Mouse (Mus musculus): ENCODE results near the gene Ptprg. TPM values are rescaled to one million over a fixed set of nuclear protein-coding genes. Genes with fewer than 3 reads are reported as not detected.

Gene Ptprg
- polyA plus RNA-seq, 1 experiment from 2014 or later: 33.5 TPM

DNA sequence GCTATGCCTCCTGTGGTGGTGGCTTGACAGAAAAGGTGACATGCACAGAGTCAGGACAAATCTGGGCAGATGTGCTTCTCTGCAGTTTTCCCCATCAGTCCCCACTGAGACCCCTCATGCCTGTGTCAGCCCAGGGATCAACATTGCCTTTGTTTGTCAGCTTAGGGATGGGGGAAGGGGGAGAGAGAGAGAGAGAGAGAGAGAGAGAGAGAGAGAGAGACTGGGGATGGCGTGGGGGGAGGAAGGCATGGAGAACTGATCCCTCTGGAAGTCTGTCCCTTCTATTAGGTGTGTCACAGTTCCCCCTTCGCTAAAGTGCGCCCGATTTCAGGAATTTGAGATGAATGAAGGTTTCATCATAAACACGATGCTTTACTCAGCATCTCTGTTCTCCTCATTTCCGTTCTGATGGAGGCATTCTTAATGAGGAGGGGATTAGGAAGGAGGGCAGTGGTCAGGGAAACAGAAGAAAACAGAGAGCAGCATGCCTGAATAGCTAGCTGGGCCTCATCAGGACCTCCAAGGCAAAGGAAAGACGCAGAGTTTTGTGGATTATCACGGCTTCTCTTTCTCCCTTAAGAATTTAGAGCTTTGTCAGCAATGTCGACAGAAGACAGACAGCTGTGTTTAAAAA, 24.1 kb downstream of the Ptprg start:
- Histone ChIP-seq H3K9me3 (ENCODE audit: control insufficient read depth, low read length) (0 out of 2 replicates have a peak, but pooled peaks cover 2% of the 10 kb centered on the region), H3K4me2 (ENCODE audit: low read length) (no peak overlapping the region), H3K27me3 (replicated peaks; ENCODE audit: control insufficient read depth, insufficient read depth, low read length) (no peaks in the 10 kb centered on the region), H3K9ac (replicated peaks; ENCODE audit: low read depth, low read length) (no peak overlapping the region), H3K4me1 (replicated peaks; ENCODE audit: control insufficient read depth, insufficient read depth, low read length) (peaks cover 10% of the 10 kb centered on the region), H3K36me3 (ENCODE audit: control insufficient read depth, insufficient read depth) (no peaks in the 10 kb centered on the region), H3K27ac (ENCODE audit: low read length) (no peak overlapping the region), H3K4me3 (replicated peaks; ENCODE audit: low read length) (no peak overlapping the region)
- ATAC-seq: peak; percentile 29; the same call in 1 of the 2 replicates
- WGBS: 6% methylated on average over 9 of the region's 9 CpGs

DNA sequence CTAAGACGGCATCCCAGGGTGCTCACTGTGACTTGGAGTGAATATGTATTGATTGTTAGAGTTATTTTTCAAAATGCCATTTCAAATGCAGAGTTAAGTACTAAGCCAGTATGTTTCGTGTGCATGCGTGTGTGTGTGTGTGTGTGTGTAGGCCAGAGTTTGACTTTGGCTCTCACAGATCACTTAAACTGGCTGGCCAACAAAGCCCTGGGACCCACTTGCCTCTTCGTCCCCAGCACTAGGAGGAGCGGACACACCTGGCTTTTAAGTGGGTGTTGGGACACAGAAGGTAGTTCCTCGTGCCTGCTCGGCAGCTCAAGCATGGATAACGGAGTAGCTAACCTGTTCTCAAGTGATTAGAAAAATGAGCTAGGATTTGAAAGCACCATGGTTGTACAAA, 24.6 kb downstream of the Ptprg start:
- no peak overlapping the region for H3K27ac ChIP-seq (ENCODE audit: low read length)
- H3K27me3 ChIP-seq (replicated peaks; ENCODE audit: control insufficient read depth, insufficient read depth, low read length): no peaks in the 10 kb centered on the region
- no peaks in the 10 kb centered on the region for H3K36me3 ChIP-seq (ENCODE audit: control insufficient read depth, insufficient read depth)
- peaks cover 10% of the 10 kb centered on the region for H3K4me1 ChIP-seq (replicated peaks; ENCODE audit: control insufficient read depth, insufficient read depth, low read length)
- no peak overlapping the region for H3K4me2 ChIP-seq (ENCODE audit: low read length)
- WGBS: 29% methylated on average over 8 of the region's 8 CpGs
- H3K9me3 ChIP-seq (ENCODE audit: control insufficient read depth, low read length): 0 out of 2 replicates have a peak, but pooled peaks cover 2% of the 10 kb centered on the region
- no peak overlapping the region for H3K4me3 ChIP-seq (replicated peaks; ENCODE audit: low read length)
- H3K9ac ChIP-seq (replicated peaks; ENCODE audit: low read depth, low read length): no peak overlapping the region
- ATAC-seq: no peak

DNA sequence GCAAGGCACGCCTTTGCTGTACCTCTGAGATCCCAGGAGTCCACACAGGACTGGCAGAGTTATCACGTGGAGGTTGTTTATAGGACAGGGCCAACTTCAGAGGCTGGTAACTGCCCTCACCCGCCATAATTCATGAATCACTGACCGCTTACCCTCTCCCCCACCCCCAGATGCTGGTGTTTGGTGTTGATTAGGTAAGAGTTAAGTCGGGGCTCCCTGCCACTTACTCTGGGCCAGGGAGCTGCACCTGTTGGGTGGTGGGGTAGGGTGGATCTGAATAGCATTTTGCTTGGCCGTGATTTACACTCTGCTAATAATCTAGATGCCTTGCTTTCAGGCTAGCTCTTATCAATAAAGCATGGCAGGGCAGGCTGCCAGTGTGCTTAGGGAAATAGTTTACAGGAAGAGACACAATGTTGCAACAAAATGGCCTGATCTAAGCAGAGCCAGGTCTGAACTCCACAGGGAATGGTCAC, 25.2 kb downstream of the Ptprg start:
- Histone ChIP-seq H3K27ac (ENCODE audit: low read length) (no peak overlapping the region), H3K36me3 (ENCODE audit: control insufficient read depth, insufficient read depth) (no peaks in the 10 kb centered on the region), H3K4me1 (replicated peaks; ENCODE audit: control insufficient read depth, insufficient read depth, low read length) (peaks cover 10% of the 10 kb centered on the region), H3K27me3 (replicated peaks; ENCODE audit: control insufficient read depth, insufficient read depth, low read length) (no peaks in the 10 kb centered on the region), H3K9ac (replicated peaks; ENCODE audit: low read depth, low read length) (no peak overlapping the region), H3K4me2 (ENCODE audit: low read length) (no peak overlapping the region), H3K4me3 (replicated peaks; ENCODE audit: low read length) (no peak overlapping the region), H3K9me3 (ENCODE audit: control insufficient read depth, low read length) (0 out of 2 replicates have a peak, but pooled peaks cover 2% of the 10 kb centered on the region)
- no peak for ATAC-seq
- WGBS: 30% methylated on average over 6 of the region's 6 CpGs

DNA sequence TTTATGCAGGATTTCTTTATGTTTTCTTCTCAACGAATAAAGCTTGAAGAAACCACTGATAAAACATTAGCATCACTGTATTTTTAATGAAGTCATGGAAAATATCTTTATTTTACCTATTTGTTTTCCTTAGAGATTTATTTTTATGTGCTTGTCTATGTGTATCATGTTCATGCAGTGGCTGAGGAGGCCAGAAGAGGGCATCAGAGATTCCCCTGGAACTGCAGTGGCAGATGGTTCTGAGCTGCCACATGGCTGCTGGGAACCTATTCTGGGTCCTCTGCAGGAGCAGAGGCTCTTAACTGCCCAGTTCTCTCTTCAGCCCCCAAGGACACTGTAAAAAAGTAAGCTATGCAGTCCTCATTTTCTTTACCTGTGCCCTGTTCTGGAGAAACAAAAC, 26.6 kb downstream of the Ptprg start:
- H3K4me1 ChIP-seq (replicated peaks; ENCODE audit: control insufficient read depth, insufficient read depth, low read length): peaks cover 10% of the 10 kb centered on the region
- no peak overlapping the region for H3K27ac ChIP-seq (ENCODE audit: low read length)
- WGBS: 90% methylated on average over 1 of the region's 1 CpGs
- no peak overlapping the region for H3K9ac ChIP-seq (replicated peaks; ENCODE audit: low read depth, low read length)
- H3K27me3 ChIP-seq (replicated peaks; ENCODE audit: control insufficient read depth, insufficient read depth, low read length): no peaks in the 10 kb centered on the region
- H3K4me3 ChIP-seq (replicated peaks; ENCODE audit: low read length): no peak overlapping the region
- no peaks in the 10 kb centered on the region for H3K36me3 ChIP-seq (ENCODE audit: control insufficient read depth, insufficient read depth)
- no peak for ATAC-seq
- no peak overlapping the region for H3K4me2 ChIP-seq (ENCODE audit: low read length)
- H3K9me3 ChIP-seq (ENCODE audit: control insufficient read depth, low read length): 0 out of 2 replicates have a peak, but pooled peaks cover 2% of the 10 kb centered on the region

DNA sequence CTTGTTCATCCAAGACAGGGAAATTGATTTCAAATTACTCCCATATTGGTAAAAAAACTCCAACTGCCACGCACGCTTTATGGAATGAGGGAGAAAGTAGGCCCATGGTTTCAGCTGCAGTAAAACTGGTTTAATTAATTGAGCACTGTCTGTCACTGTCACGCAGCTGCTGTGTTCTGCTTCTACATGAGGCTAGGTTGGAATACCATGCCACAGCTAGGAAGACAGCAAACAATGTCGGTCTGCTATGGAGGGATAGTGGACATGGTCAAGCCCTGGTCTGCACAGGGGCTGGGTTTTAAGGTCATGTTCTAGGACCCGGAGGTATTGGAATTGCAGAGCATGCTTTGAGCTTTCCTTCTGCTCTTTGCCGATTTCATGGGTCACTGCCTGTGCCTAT, 30.9 kb downstream of the Ptprg start:
- ATAC-seq: no peak
- H3K9me3 ChIP-seq (ENCODE audit: control insufficient read depth, low read length): 0 out of 2 replicates have a peak, but pooled peaks cover 2% of the 10 kb centered on the region
- no peak overlapping the region for H3K4me3 ChIP-seq (replicated peaks; ENCODE audit: low read length)
- H3K9ac ChIP-seq (replicated peaks; ENCODE audit: low read depth, low read length): no peak overlapping the region
- H3K4me2 ChIP-seq (ENCODE audit: low read length): no peak overlapping the region
- H3K27me3 ChIP-seq (replicated peaks; ENCODE audit: control insufficient read depth, insufficient read depth, low read length): no peaks in the 10 kb centered on the region
- no peak overlapping the region for H3K27ac ChIP-seq (ENCODE audit: low read length)
- H3K36me3 ChIP-seq (ENCODE audit: control insufficient read depth, insufficient read depth): no peaks in the 10 kb centered on the region
- 70% methylated on average over 6 of the region's 6 CpGs for WGBS
- H3K4me1 ChIP-seq (replicated peaks; ENCODE audit: control insufficient read depth, insufficient read depth, low read length): no peaks in the 10 kb centered on the region

DNA sequence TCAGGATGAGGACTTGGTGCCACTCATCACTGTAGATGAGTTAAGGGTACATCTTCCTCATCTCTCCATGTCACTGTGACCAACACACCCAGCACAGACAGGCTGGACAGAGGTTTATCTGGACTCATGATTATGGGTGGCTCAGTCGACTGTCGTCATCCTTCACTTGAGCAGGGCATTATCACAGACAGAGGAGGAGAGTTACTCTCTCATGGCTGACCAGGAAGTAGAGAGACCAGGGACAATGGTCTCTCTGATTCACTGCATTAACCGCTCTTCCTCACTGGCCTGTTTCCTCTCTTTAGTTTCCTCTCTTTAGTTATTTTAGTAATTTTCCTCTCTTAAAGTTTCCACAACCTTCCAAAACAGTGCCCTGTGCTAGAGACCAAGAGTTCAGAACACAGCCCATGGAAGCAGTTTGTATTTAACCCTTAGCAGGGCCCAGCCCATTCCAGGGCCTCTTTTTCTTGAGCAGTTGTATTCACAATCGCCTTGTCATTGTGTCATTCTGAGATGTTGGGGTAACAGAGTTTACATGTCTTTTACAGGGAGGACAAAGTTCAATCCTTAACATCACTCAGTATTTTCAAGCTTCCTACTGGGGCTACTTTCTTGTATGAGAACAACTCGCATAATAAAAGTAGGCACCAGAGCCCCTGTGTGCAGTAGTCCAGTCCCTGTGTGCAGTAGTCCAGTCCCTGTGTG, 31.7 kb downstream of the Ptprg start:
- no peaks in the 10 kb centered on the region for H3K4me1 ChIP-seq (replicated peaks; ENCODE audit: control insufficient read depth, insufficient read depth, low read length)
- H3K4me2 ChIP-seq (ENCODE audit: low read length): no peak overlapping the region
- 70% methylated on average over 5 of the region's 5 CpGs for WGBS
- H3K9me3 ChIP-seq (ENCODE audit: control insufficient read depth, low read length): 0 out of 2 replicates have a peak, but pooled peaks cover 2% of the 10 kb centered on the region
- no peaks in the 10 kb centered on the region for H3K36me3 ChIP-seq (ENCODE audit: control insufficient read depth, insufficient read depth)
- no peak overlapping the region for H3K27ac ChIP-seq (ENCODE audit: low read length)
- H3K27me3 ChIP-seq (replicated peaks; ENCODE audit: control insufficient read depth, insufficient read depth, low read length): no peaks in the 10 kb centered on the region
- no peak overlapping the region for H3K9ac ChIP-seq (replicated peaks; ENCODE audit: low read depth, low read length)
- no peak for ATAC-seq
- no peak overlapping the region for H3K4me3 ChIP-seq (replicated peaks; ENCODE audit: low read length)

DNA sequence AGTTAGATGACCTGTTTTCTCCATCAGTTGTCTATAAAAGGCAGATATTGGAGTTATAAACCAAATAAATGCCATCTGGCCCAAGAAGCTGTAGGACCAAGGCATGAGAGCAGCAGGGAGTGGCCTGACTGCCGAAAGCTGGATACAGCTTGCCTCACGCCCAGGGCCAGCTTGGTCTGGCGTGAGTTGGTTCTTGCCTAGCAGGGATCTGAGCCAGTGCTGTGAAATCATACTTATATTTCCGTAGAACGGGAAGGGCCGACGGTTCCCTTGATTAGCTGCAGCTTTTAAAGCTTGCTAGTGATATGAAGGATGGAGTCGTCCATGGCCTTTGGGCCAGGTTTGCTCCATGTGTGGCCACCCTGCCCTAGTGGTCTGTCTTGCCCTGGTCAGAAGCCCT, 37.1 kb downstream of the Ptprg start:
- Histone ChIP-seq H3K9ac (replicated peaks; ENCODE audit: low read depth, low read length) (no peak overlapping the region), H3K27me3 (replicated peaks; ENCODE audit: control insufficient read depth, insufficient read depth, low read length) (no peaks in the 10 kb centered on the region), H3K4me2 (ENCODE audit: low read length) (no peak overlapping the region), H3K27ac (ENCODE audit: low read length) (no peak overlapping the region), H3K4me1 (replicated peaks; ENCODE audit: control insufficient read depth, insufficient read depth, low read length) (no peaks in the 10 kb centered on the region), H3K4me3 (replicated peaks; ENCODE audit: low read length) (no peak overlapping the region), H3K9me3 (ENCODE audit: control insufficient read depth, low read length) (no peaks in the 10 kb centered on the region), H3K36me3 (ENCODE audit: control insufficient read depth, insufficient read depth) (no peaks in the 10 kb centered on the region)
- 82% methylated on average over 8 of the region's 8 CpGs for WGBS
- ATAC-seq: no peak

DNA sequence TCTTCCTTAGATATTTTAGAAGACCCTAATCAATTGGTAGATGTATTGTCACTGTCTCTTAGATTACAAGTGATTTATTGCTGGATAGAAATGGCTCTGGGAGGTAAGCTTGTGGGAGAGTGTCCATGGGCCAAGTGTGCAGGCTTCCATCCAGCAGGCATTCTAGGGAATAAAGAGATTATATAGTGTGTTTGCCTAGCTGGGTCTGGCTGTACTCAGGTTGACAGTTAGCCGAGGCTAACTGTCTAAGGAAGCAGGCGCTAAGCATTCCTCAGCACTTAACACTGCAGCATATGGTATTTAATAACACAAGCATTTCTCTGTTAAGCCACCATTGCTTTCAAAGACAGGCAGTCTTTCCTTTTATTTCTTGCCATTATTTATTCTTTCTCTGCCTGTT, 39.3 kb downstream of the Ptprg start:
- WGBS: 76% methylated on average over 2 of the region's 2 CpGs
- ATAC-seq: no peak
- H3K4me3 ChIP-seq (replicated peaks; ENCODE audit: low read length): no peak overlapping the region
- no peaks in the 10 kb centered on the region for H3K9me3 ChIP-seq (ENCODE audit: control insufficient read depth, low read length)
- H3K9ac ChIP-seq (replicated peaks; ENCODE audit: low read depth, low read length): no peak overlapping the region
- no peaks in the 10 kb centered on the region for H3K4me1 ChIP-seq (replicated peaks; ENCODE audit: control insufficient read depth, insufficient read depth, low read length)
- H3K4me2 ChIP-seq (ENCODE audit: low read length): no peak overlapping the region
- no peaks in the 10 kb centered on the region for H3K27me3 ChIP-seq (replicated peaks; ENCODE audit: control insufficient read depth, insufficient read depth, low read length)
- no peaks in the 10 kb centered on the region for H3K36me3 ChIP-seq (ENCODE audit: control insufficient read depth, insufficient read depth)
- no peak overlapping the region for H3K27ac ChIP-seq (ENCODE audit: low read length)

DNA sequence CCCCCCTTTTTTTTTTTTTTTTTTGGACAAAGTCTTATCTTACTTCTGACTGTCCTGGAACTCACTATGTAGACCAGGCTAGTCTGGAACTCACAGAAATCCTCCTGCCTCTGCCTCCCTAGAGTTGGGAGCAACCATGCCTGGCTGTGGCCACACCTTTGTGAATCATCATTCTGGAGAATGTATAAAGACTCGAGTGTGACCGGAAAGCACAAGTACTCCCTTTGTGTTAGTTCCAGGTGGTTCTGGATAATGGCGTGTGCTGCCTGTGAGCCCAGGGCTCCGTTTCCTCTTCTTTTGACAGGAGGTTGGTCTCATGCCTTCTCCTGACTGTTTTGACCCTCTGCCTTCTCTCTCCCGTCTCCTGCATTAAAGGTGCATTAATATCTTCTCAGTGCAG, 41.0 kb downstream of the Ptprg start:
- Histone ChIP-seq H3K36me3 (ENCODE audit: control insufficient read depth, insufficient read depth) (no peaks in the 10 kb centered on the region), H3K9ac (replicated peaks; ENCODE audit: low read depth, low read length) (no peak overlapping the region), H3K4me2 (ENCODE audit: low read length) (no peak overlapping the region), H3K27me3 (replicated peaks; ENCODE audit: control insufficient read depth, insufficient read depth, low read length) (no peaks in the 10 kb centered on the region), H3K4me3 (replicated peaks; ENCODE audit: low read length) (no peak overlapping the region), H3K4me1 (replicated peaks; ENCODE audit: control insufficient read depth, insufficient read depth, low read length) (peaks cover 3% of the 10 kb centered on the region; the same call in 1 of the 2 replicates), H3K9me3 (ENCODE audit: control insufficient read depth, low read length) (no peaks in the 10 kb centered on the region), H3K27ac (ENCODE audit: low read length) (no peak overlapping the region)
- no peak for ATAC-seq
- WGBS: 83% methylated on average over 5 of the region's 5 CpGs
